Comparison of ENCODE assay signal across 7 mouse cellular contexts in genomic region chrX:50566345-50566744, GRCm38 (mm10).
A peak's percentile ranks its signal among the peaks of the same experiment; 100 is the strongest.
DNase-seq lines count a peak whose midpoint lies in the region; ATAC-seq and TF ChIP-seq lines count a peak whose summit lies in the region.

No protein-coding gene starts in this region.

- H3K4me1 ChIP-seq in kidney, embryonic 14.5 days (ENCODE audit: control insufficient read depth, insufficient read depth, low read length) = no peaks in the 10 kb centered on the region
- no peaks in the 10 kb centered on the region for H3K4me1 ChIP-seq in embryonic facial prominence, embryonic 13.5 days
- no peaks in the 10 kb centered on the region for H3K4me1 ChIP-seq in intestine, embryonic 15.5 days (replicated peaks)
- no peaks in the 10 kb centered on the region for H3K4me1 ChIP-seq in stomach, embryonic 15.5 days

- 57% methylated on average over 5 of the region's 5 CpGs for WGBS in kidney, embryonic 14.5 days
- WGBS in embryonic facial prominence, embryonic 13.5 days = 58% methylated on average over 5 of the region's 5 CpGs
- 54% methylated on average over 5 of the region's 5 CpGs for WGBS in intestine, embryonic 15.5 days
- 72% methylated on average over 5 of the region's 5 CpGs for WGBS in stomach, embryonic 15.5 days

- peaks cover 2% of the 10 kb centered on the region; the same call in 1 of the 2 replicates for H3K36me3 ChIP-seq in kidney, embryonic 14.5 days (ENCODE audit: control insufficient read depth, insufficient read depth, low read length)
- H3K36me3 ChIP-seq in embryonic facial prominence, embryonic 13.5 days = 0 out of 2 replicates have a peak, but pooled peaks cover 5% of the 10 kb centered on the region
- no peaks in the 10 kb centered on the region for H3K36me3 ChIP-seq in intestine, embryonic 15.5 days
- H3K36me3 ChIP-seq in stomach, embryonic 15.5 days = no peaks in the 10 kb centered on the region

- peak; percentile 6 for DNase-seq in kidney, adult 9 months
- peak; percentile 49 for DNase-seq in Patski (ENCODE audit: low read depth, low spot score)
- DNase-seq in lung, postnatal 25 days (ENCODE audit: low spot score) = peak; percentile 79

- no peak overlapping the region for H3K4me3 ChIP-seq in kidney, embryonic 14.5 days (ENCODE audit: low read length)
- peak overlapping the region; percentile 14; the same call in 1 of the 2 replicates for H3K4me3 ChIP-seq in embryonic facial prominence, embryonic 13.5 days
- H3K4me3 ChIP-seq in intestine, embryonic 15.5 days (replicated peaks) = no peak overlapping the region
- H3K4me3 ChIP-seq in stomach, embryonic 15.5 days (replicated peaks) = 0 out of 2 replicates have a peak overlapping the region, but pooled peaks have one; percentile 9

- no peak overlapping the region for H3K4me2 ChIP-seq in kidney, embryonic 14.5 days (replicated peaks; ENCODE audit: low read depth, low read length)
- peak overlapping the region; percentile 20; the same call in 1 of the 2 replicates for H3K4me2 ChIP-seq in embryonic facial prominence, embryonic 13.5 days
- H3K4me2 ChIP-seq in intestine, embryonic 15.5 days (replicated peaks) = peak overlapping the region; percentile 31
- peak overlapping the region; percentile 13; the same call in 1 of the 2 replicates for H3K4me2 ChIP-seq in stomach, embryonic 15.5 days

- H3K9me3 ChIP-seq in kidney, embryonic 14.5 days (ENCODE audit: control insufficient read depth, low read length) = no peaks in the 10 kb centered on the region
- H3K9me3 ChIP-seq in embryonic facial prominence, embryonic 13.5 days = no peaks in the 10 kb centered on the region
- no peaks in the 10 kb centered on the region for H3K9me3 ChIP-seq in intestine, embryonic 15.5 days
- no peaks in the 10 kb centered on the region for H3K9me3 ChIP-seq in stomach, embryonic 15.5 days

- ATAC-seq in kidney, embryonic 14.5 days (ENCODE audit: low FRiP score, low TSS enrichment) = no peak
- ATAC-seq in Patski = peak; percentile 77
- no peak for ATAC-seq in embryonic facial prominence, embryonic 13.5 days (ENCODE audit: insufficient number of reproducible peaks, insufficient read depth, low FRiP score, low TSS enrichment, low read depth)
- ATAC-seq in intestine, embryonic 15.5 days = no peak
- ATAC-seq in stomach, embryonic 15.5 days (ENCODE audit: insufficient read depth, low FRiP score, low read depth) = no peak

- H3K9ac ChIP-seq in kidney, embryonic 14.5 days (ENCODE audit: low read depth, low read length) = no peak overlapping the region
- no peak overlapping the region for H3K9ac ChIP-seq in embryonic facial prominence, embryonic 13.5 days
- H3K9ac ChIP-seq in intestine, embryonic 15.5 days = no peak overlapping the region
- H3K9ac ChIP-seq in stomach, embryonic 15.5 days = no peak overlapping the region

- TF ChIP-seq CTCF in Patski (IDR thresholded peaks at IDR 0.05) = peak; percentile 80

- H3K27ac ChIP-seq in kidney, embryonic 14.5 days (ENCODE audit: low read depth, low read length) = no peak overlapping the region
- no peak overlapping the region for H3K27ac ChIP-seq in embryonic facial prominence, embryonic 13.5 days
- H3K27ac ChIP-seq in intestine, embryonic 15.5 days = no peak overlapping the region
- H3K27ac ChIP-seq in stomach, embryonic 15.5 days = no peak overlapping the region

- H3K27me3 ChIP-seq in kidney, embryonic 14.5 days (ENCODE audit: control insufficient read depth, insufficient read depth, low read length) = no peaks in the 10 kb centered on the region
- no peaks in the 10 kb centered on the region for H3K27me3 ChIP-seq in Patski
- H3K27me3 ChIP-seq in embryonic facial prominence, embryonic 13.5 days = no peaks in the 10 kb centered on the region
- H3K27me3 ChIP-seq in intestine, embryonic 15.5 days (replicated peaks) = no peaks in the 10 kb centered on the region
- H3K27me3 ChIP-seq in stomach, embryonic 15.5 days (replicated peaks) = no peaks in the 10 kb centered on the region

- in situ Hi-C loops in Patski (cut with MboI; ENCODE audit: low pct_unique_long_range_greater_than_20kb) = no loop called here

- POLR2A ChIA-PET in Patski (lab: Charles Lee) = interaction anchor here (0.9 kb wide), 1 partner anchor 14 kb away, joined by 4 read pairs; no protein-coding TSS in a partner anchor

- CTCF ChIA-PET in Patski (lab: Charles Lee) = interaction anchor here (1.0 to 1.2 kb wide), 2 partner anchors 11 to 18 kb away, joined by 3 to 8 read pairs; no protein-coding TSS in a partner anchor

Comparison
In these comparisons a context has a peak if more than half of its experiments do, and no peak if none do; other contexts are left out.
1. DNase-seq: peak in every context shown above with its lines; median percentile 79 in lung, postnatal 25 days; 49 in Patski; 6 in kidney, adult 9 months.
2. H3K4me3 ChIP-seq: peak in embryonic facial prominence, embryonic 13.5 days (single experiment) and stomach, embryonic 15.5 days (single experiment); none in kidney, embryonic 14.5 days (single experiment) and intestine, embryonic 15.5 days (single experiment).